Mouse (Mus musculus): ENCODE results near the gene C1ra. TPM values are rescaled to one million over a fixed set of nuclear protein-coding genes. Genes with fewer than 3 reads are reported as not detected.

Gene C1ra
- polyA plus RNA-seq, 1 experiment, result 11.3 TPM

GRCm38 (mm10) chr6:124493886-124494285 lies 18.3 kb upstream of the C1ra start:
- H3K4me3 ChIP-seq (ENCODE audit: control insufficient read depth, insufficient read depth, low read length), result no peak overlapping the region
- no peak for TF ChIP-seq CTCF (IDR thresholded peaks at IDR 0.05; ENCODE audit: borderline replicate concordance, control insufficient read depth, extremely low read depth, insufficient read depth, low read length, poor library complexity)
- H3K36me3 ChIP-seq (ENCODE audit: control insufficient read depth, insufficient read depth, low read length), result no peaks in the 10 kb centered on the region
- no peaks in the 10 kb centered on the region for H3K27me3 ChIP-seq (ENCODE audit: control insufficient read depth, insufficient read depth, low read length)
- H3K27ac ChIP-seq (ENCODE audit: control insufficient read depth, insufficient read depth, low read length), result no peak overlapping the region
- peaks cover 7% of the 10 kb centered on the region for H3K4me1 ChIP-seq (replicated peaks; ENCODE audit: control insufficient read depth, insufficient read depth, low read length)
- WGBS, result 92% methylated on average over 5 of the region's 5 CpGs
- no peak for DNase-seq

- no peaks in the 10 kb centered on the region for H3K36me3 ChIP-seq (ENCODE audit: control insufficient read depth, insufficient read depth, low read length)
- no peak overlapping the region for H3K4me3 ChIP-seq (ENCODE audit: control insufficient read depth, insufficient read depth, low read length)
- 90% methylated on average over 5 of the region's 5 CpGs for WGBS
- no peak for TF ChIP-seq POLR2A (IDR thresholded peaks at IDR 0.05; ENCODE audit: control insufficient read depth, extremely low read depth, insufficient read depth, low read length, poor library complexity)
- no peak for TF ChIP-seq CTCF (IDR thresholded peaks at IDR 0.05; ENCODE audit: borderline replicate concordance, control insufficient read depth, extremely low read depth, insufficient read depth, low read length, poor library complexity)
- H3K4me1 ChIP-seq (replicated peaks; ENCODE audit: control insufficient read depth, insufficient read depth, low read length), result peaks cover 7% of the 10 kb centered on the region
- no peaks in the 10 kb centered on the region for H3K27me3 ChIP-seq (ENCODE audit: control insufficient read depth, insufficient read depth, low read length)
- H3K27ac ChIP-seq (ENCODE audit: control insufficient read depth, insufficient read depth, low read length), result no peak overlapping the region
- DNase-seq, result no peak
Measured at GRCm38 (mm10) chr6:124496054-124496453, 16.2 kb upstream of the C1ra start.

- no peak overlapping the region for H3K27ac ChIP-seq (ENCODE audit: control insufficient read depth, insufficient read depth, low read length)
- no peak for DNase-seq
- 94% methylated on average over 10 of the region's 10 CpGs for WGBS
Measured at GRCm38 (mm10) chr6:124499914-124500566, 12.2 kb upstream of the C1ra start.

GRCm38 (mm10) chr6:124501473-124501872 lies 10.7 kb upstream of the C1ra start:
- H3K27ac ChIP-seq (ENCODE audit: control insufficient read depth, insufficient read depth, low read length), result no peak overlapping the region
- H3K4me1 ChIP-seq (replicated peaks; ENCODE audit: control insufficient read depth, insufficient read depth, low read length), result peaks cover 2% of the 10 kb centered on the region; the same call in 1 of the 2 replicates
- H3K4me3 ChIP-seq (ENCODE audit: control insufficient read depth, insufficient read depth, low read length), result no peak overlapping the region
- TF ChIP-seq POLR2A (IDR thresholded peaks at IDR 0.05; ENCODE audit: control insufficient read depth, extremely low read depth, insufficient read depth, low read length, poor library complexity) (no peak), CTCF (IDR thresholded peaks at IDR 0.05; ENCODE audit: borderline replicate concordance, control insufficient read depth, extremely low read depth, insufficient read depth, low read length, poor library complexity) (no peak)
- no peaks in the 10 kb centered on the region for H3K27me3 ChIP-seq (ENCODE audit: control insufficient read depth, insufficient read depth, low read length)
- no peak for DNase-seq
- 91% methylated on average over 4 of the region's 4 CpGs for WGBS
- no peaks in the 10 kb centered on the region for H3K36me3 ChIP-seq (ENCODE audit: control insufficient read depth, insufficient read depth, low read length)

More at GRCm38 (mm10) chr6:124499914-124500566, 12.2 kb upstream of the C1ra start:
- H3K27me3 ChIP-seq (ENCODE audit: control insufficient read depth, insufficient read depth, low read length), result no peaks in the 10 kb centered on the region
- no peaks in the 10 kb centered on the region for H3K36me3 ChIP-seq (ENCODE audit: control insufficient read depth, insufficient read depth, low read length)
- H3K4me3 ChIP-seq (ENCODE audit: control insufficient read depth, insufficient read depth, low read length), result no peak overlapping the region
- TF ChIP-seq POLR2A (IDR thresholded peaks at IDR 0.05; ENCODE audit: control insufficient read depth, extremely low read depth, insufficient read depth, low read length, poor library complexity) (no peak), CTCF (IDR thresholded peaks at IDR 0.05; ENCODE audit: borderline replicate concordance, control insufficient read depth, extremely low read depth, insufficient read depth, low read length, poor library complexity) (no peak)
- peaks cover 2% of the 10 kb centered on the region; the same call in 1 of the 2 replicates for H3K4me1 ChIP-seq (replicated peaks; ENCODE audit: control insufficient read depth, insufficient read depth, low read length)

- H3K27ac ChIP-seq (ENCODE audit: control insufficient read depth, insufficient read depth, low read length), result no peak overlapping the region
- 91% methylated on average over 5 of the region's 5 CpGs for WGBS
- DNase-seq, result no peak
Measured at GRCm38 (mm10) chr6:124502021-124502420, 10.2 kb upstream of the C1ra start.

GRCm38 (mm10) chr6:124505028-124505427 lies 7.2 kb upstream of the C1ra start:
- TF ChIP-seq POLR2A (IDR thresholded peaks at IDR 0.05; ENCODE audit: control insufficient read depth, extremely low read depth, insufficient read depth, low read length, poor library complexity) (no peak), CTCF (IDR thresholded peaks at IDR 0.05; ENCODE audit: borderline replicate concordance, control insufficient read depth, extremely low read depth, insufficient read depth, low read length, poor library complexity) (no peak)
- Histone ChIP-seq H3K27ac (ENCODE audit: control insufficient read depth, insufficient read depth, low read length) (no peak overlapping the region), H3K4me1 (replicated peaks; ENCODE audit: control insufficient read depth, insufficient read depth, low read length) (no peaks in the 10 kb centered on the region), H3K4me3 (ENCODE audit: control insufficient read depth, insufficient read depth, low read length) (no peak overlapping the region), H3K27me3 (ENCODE audit: control insufficient read depth, insufficient read depth, low read length) (no peaks in the 10 kb centered on the region), H3K36me3 (ENCODE audit: control insufficient read depth, insufficient read depth, low read length) (no peaks in the 10 kb centered on the region)
- WGBS, result 16% methylated on average over 4 of the region's 4 CpGs
- DNase-seq, result no peak

More at GRCm38 (mm10) chr6:124502021-124502420, 10.2 kb upstream of the C1ra start:
- Histone ChIP-seq H3K36me3 (ENCODE audit: control insufficient read depth, insufficient read depth, low read length) (no peaks in the 10 kb centered on the region), H3K4me1 (replicated peaks; ENCODE audit: control insufficient read depth, insufficient read depth, low read length) (peaks cover 2% of the 10 kb centered on the region; the same call in 1 of the 2 replicates), H3K4me3 (ENCODE audit: control insufficient read depth, insufficient read depth, low read length) (no peak overlapping the region), H3K27me3 (ENCODE audit: control insufficient read depth, insufficient read depth, low read length) (no peaks in the 10 kb centered on the region)
- TF ChIP-seq POLR2A (IDR thresholded peaks at IDR 0.05; ENCODE audit: control insufficient read depth, extremely low read depth, insufficient read depth, low read length, poor library complexity) (no peak), CTCF (IDR thresholded peaks at IDR 0.05; ENCODE audit: borderline replicate concordance, control insufficient read depth, extremely low read depth, insufficient read depth, low read length, poor library complexity) (no peak)

Measured in thymus, adult 2 months (tissue).